Mouse (Mus musculus) small intestine, adult 2 months (tissue): ENCODE results near the gene Sugp1. TPM values are rescaled to one million over a fixed set of nuclear protein-coding genes. Genes with fewer than 3 reads are reported as not detected.

ENCODE experiments used
- H3K27ac ChIP-seq: fragments of 200-500 bp; 2 replicates; pipeline ENCODE4 v1.5.1; 2012; ENCODE audit warnings: low read depth, low read length, control low read depth, inconsistent platforms; ENCODE audit not compliant: insufficient read depth
- H3K27me3 ChIP-seq: fragments of 200-500 bp; 2 replicates; pipeline ENCODE4 v1.6.1; 2012; ENCODE audit warnings: mild to moderate bottlenecking, moderate library complexity, low read length, inconsistent platforms; ENCODE audit not compliant: control insufficient read depth, insufficient read depth
- H3K36me3 ChIP-seq: fragments of 200-500 bp; 2 replicates; pipeline ENCODE4 v1.6.1; 2012; ENCODE audit warnings: mild to moderate bottlenecking, low read length, control low read depth, inconsistent platforms; ENCODE audit not compliant: control insufficient read depth, insufficient read depth
- H3K4me1 ChIP-seq: fragments of 200-500 bp; 2 replicates; pipeline ENCODE4 v1.6.1; 2012; ENCODE audit warnings: low read length, inconsistent platforms, mixed read lengths; ENCODE audit not compliant: control insufficient read depth, insufficient read depth, insufficient read length
- H3K4me3 ChIP-seq: fragments of 200-500 bp; 2 replicates; pipeline ENCODE4 v1.5.1; 2012; ENCODE audit warnings: low read depth, mild to moderate bottlenecking, control low read depth, inconsistent platforms, low read length, moderate library complexity
- CTCF ChIP-seq: fragments of 200-500 bp; IDR thresholded peaks from 2 replicates; pipeline ENCODE4 v1.5.1; 2012; ENCODE audit warnings: low read depth, mild to moderate bottlenecking, control low read depth, inconsistent platforms, low read length, moderate library complexity, mixed read lengths; ENCODE audit not compliant: insufficient replicate concordance, insufficient read length; ENCODE audit errors: extremely low read depth
- POLR2A ChIP-seq: fragments of 200-500 bp; IDR thresholded peaks from 2 replicates; pipeline ENCODE4 v1.6.1; 2012; ENCODE audit warnings: low read depth, mild to moderate bottlenecking, control low read depth, inconsistent platforms, low read length, moderate library complexity
- WGBS: fragments of 180-500 bp; shearing (Covaris S2); methylation state at CpG from one replicate; pipeline ENCODE4 v1.1.7; 2018; 5-methylcytosine and 5-hydroxymethylcytosine counted together
- polyA plus RNA-seq: library from polyadenylated mRNA; depleted of rRNA; stranded (reverse); fragments of >200 nt; gene quantifications from 2 replicates; pipeline ENCODE4 v1.2.3, GENCODE M21; 2012

The Sugp1 gene
- polyA plus RNA-seq, 1 experiment, result 10.4 TPM

DNA sequence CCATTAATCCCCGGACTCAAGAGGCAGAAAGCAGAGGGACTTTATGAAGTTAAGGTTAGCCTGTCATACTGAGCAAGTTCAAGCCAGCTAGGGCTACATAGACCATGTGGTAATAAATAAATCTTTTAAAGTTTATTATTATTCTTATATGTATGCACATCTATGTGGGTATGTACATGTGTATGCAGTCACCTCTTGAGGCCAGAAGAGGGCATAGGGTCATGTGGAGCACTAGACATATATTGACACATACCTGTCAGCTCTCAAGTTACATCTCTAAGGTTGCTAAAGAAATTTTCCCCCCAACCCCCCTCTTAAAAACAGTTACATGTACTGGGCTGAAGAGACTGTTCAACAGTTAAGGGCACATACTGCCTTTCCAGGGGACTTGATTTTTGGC is 29.9 kb upstream of the Sugp1 start:
- Histone ChIP-seq H3K4me1 (no peaks in the 10 kb centered on the region), H3K36me3 (peaks cover 11% of the 10 kb centered on the region; the same call in 1 of the 2 replicates), H3K4me3 (no peak overlapping the region), H3K27me3 (no peaks in the 10 kb centered on the region), H3K27ac (no peak overlapping the region)
- TF ChIP-seq POLR2A (no peak), CTCF (no peak)
- WGBS, result 78% methylated on average over 1 of the region's 1 CpGs

DNA sequence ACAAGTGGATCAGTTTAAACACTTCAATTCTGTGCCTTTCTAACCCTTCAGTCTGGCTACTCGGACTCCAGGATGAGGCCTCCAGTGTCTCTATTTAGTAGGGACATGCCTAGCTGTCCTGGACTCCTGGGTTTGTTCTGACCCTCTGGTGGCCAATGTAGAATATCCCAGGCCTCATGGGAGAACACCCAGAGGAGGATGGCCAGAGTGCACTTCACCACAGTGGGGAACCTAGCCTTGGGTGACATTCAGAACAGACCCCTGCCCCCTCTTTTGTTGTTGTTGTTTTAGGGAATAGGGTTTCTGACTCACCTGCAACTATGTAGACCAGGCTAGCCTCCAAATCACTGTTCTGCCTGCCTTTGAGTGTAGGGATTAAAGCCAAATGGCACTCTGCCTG is 27.6 kb upstream of the Sugp1 start:
- Histone ChIP-seq H3K4me3 (no peak overlapping the region), H3K4me1 (no peaks in the 10 kb centered on the region), H3K27me3 (no peaks in the 10 kb centered on the region), H3K27ac (no peak overlapping the region), H3K36me3 (peaks cover 30% of the 10 kb centered on the region)
- 78% methylated on average over 1 of the region's 1 CpGs for WGBS
- TF ChIP-seq POLR2A (no peak), CTCF (no peak)

DNA sequence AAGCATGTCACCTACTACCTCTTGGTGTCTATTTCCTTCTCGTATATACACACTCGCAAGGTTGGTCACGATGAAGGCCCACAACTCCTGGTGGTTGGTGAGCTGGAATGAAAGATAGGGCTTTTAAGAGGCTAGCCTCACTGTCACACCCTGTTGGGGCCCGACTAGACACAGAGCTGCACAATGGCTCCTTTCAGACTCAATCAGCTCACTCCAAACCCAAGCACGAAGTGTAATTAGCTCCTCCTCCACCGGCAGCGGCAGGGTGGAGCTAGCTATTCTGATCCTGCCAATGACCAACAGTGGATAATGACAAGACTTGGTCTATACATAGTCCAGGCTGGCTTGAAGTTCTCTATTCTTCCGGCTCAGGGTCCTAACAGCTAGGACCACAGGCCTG is 19.0 kb upstream of the Sugp1 start:
- Histone ChIP-seq H3K27me3 (no peaks in the 10 kb centered on the region), H3K27ac (no peak overlapping the region), H3K36me3 (peaks cover 92% of the 10 kb centered on the region), H3K4me1 (no peaks in the 10 kb centered on the region; the same call in 1 of the 2 replicates), H3K4me3 (no peak overlapping the region)
- 72% methylated on average over 8 of the region's 8 CpGs for WGBS
- TF ChIP-seq CTCF (no peak), POLR2A (no peak)

DNA sequence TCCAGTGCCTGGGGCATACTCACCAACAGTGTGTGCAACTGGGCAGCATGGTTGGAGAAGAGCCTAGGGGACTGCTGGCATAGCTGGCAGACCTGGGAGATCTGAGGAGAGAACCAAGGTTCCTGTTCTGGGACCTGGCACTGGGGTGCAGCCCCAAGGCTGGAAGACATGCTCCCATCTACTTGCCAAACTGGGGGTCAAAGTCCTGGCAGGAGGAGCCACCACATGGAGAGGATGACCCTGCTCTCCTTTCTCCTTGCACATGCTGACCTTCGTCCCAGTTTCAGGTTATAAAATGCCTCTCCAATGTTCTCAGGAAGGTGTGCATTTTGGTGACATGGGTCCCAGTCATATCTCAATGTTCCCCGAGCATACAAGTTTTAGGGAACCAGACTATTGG is 16.5 kb upstream of the Sugp1 start:
- 34% methylated on average over 2 of the region's 2 CpGs for WGBS
- TF ChIP-seq CTCF (no peak), POLR2A (no peak)
- Histone ChIP-seq H3K27me3 (no peaks in the 10 kb centered on the region), H3K36me3 (peaks cover 93% of the 10 kb centered on the region), H3K4me1 (no peaks in the 10 kb centered on the region; the same call in 1 of the 2 replicates), H3K27ac (no peak overlapping the region), H3K4me3 (no peak overlapping the region)

DNA sequence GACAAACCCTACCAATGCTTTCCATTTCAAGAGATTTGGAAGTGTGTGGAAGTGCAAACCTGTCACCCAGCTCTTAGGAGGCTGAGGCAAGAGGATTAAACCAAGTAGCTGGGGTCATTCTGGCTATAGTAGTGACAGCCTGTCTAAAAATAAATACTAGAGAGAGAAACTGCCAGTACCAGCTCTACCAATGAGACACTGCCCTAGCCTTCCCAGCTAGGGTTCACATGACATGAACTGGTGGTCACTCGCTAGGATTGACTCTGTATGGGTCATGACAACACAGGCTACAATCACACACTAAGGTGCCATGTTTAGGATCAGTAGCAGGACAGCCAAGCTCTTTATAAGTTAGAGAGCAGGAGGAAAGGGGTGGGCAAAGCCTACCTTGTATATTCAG is 12.4 kb upstream of the Sugp1 start:
- Histone ChIP-seq H3K4me3 (no peak overlapping the region), H3K36me3 (peaks cover 62% of the 10 kb centered on the region), H3K27me3 (no peaks in the 10 kb centered on the region), H3K4me1 (no peaks in the 10 kb centered on the region; the same call in 1 of the 2 replicates), H3K27ac (no peak overlapping the region)
- no peak for TF ChIP-seq POLR2A
- no peak for TF ChIP-seq CTCF
- WGBS, result 91% methylated on average over 1 of the region's 1 CpGs

DNA sequence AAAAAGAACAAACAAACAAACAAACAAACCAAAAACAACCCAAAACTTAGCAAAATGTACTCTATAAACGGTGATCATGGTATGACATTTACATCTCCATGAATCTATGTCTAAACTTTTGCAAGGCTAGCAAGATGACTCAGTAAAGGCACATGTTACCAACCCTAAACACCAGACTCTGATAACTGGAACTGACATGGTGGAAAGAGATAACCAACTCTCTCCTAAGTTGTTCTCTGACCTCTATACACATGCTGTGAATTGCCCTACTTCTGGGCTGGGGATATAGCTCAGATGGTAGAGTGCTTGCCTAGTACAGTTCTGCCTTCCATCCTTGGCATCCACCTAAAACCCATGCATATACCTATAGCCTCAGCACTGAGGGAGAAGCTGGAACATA is 4.6 kb upstream of the Sugp1 start:
- H3K27ac ChIP-seq, result no peak overlapping the region
- no peak overlapping the region for H3K4me3 ChIP-seq
- peaks cover 6% of the 10 kb centered on the region; the same call in 1 of the 2 replicates for H3K4me1 ChIP-seq
- WGBS, result 79% methylated on average over 1 of the region's 1 CpGs
- peaks cover 2% of the 10 kb centered on the region for H3K36me3 ChIP-seq
- TF ChIP-seq POLR2A (no peak), CTCF (no peak)
- H3K27me3 ChIP-seq, result no peaks in the 10 kb centered on the region

DNA sequence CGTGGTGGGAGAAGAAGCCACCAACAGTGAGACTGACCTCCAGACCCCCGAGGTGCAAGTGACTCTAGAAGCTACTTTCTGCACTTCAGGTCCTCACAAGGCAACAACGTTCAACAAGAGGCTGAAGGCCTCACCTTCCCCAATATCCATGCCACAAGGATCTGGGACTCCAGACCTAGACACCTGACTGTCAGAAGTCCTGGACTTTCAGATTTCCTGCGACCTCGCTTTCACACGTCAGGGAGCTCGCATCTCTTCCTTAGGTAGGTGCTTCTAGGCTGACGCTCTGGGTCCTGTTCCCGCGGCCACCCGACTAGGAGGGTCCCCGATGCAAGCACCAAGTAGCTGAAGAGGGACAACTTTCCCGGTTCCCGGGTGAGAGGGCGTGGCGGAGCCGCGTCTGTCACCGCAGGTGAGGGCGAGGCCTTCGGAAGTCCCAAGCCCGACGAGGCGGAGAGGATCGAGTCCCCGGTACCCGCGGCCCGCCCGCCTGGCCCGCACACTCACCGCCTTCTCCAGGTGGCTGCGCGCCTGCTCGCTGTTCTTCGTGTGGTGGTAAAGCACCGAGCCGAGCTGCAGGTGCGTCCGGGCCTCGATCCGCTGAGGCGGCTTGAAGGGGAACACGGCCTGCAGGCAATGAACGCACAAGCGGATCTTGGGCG is 597 bp upstream of the Sugp1 start:
- Histone ChIP-seq H3K4me3 (peak overlapping the region; percentile 88), H3K4me1 (peaks cover 9% of the 10 kb centered on the region; the same call in 1 of the 2 replicates), H3K27me3 (no peaks in the 10 kb centered on the region), H3K27ac (peak overlapping the region; percentile 51), H3K36me3 (peaks cover 2% of the 10 kb centered on the region; the same call in 1 of the 2 replicates)
- WGBS, result under 1% methylated on average over 47 of the region's 47 CpGs
- TF ChIP-seq POLR2A, result no peak
- no peak for TF ChIP-seq CTCF
